Mouse (Mus musculus) embryonic fibroblast, embryonic 13.5 days (primary cell): ENCODE results near the gene Lilr4b.

Experiments used
- CTCF ChIP-seq: IDR thresholded peaks from 2 replicates; pipeline ENCODE4 v1.5.1; 2011; ENCODE audit warnings: mild to moderate bottlenecking, control low read depth, low read length, moderate library complexity, borderline replicate concordance; ENCODE audit not compliant: insufficient read depth
- POLR2A ChIP-seq: IDR thresholded peaks from 2 replicates; pipeline ENCODE4 v1.6.1; 2011; ENCODE audit warnings: low read depth, mild to moderate bottlenecking, control low read depth, low read length, moderate library complexity

GRCm38 (mm10) chr10:51451610-51452009, 28.8 kb upstream of the Lilr4b start:
- no peak for TF ChIP-seq POLR2A
- TF ChIP-seq CTCF, result no peak
